Mouse (Mus musculus) cerebellum, adult 18-20 months (tissue): Measurements from ENCODE around the gene Vmn2r25.
"Not testable (repeated sequence)": the region's sequence is repeated elsewhere in the genome, so short reads cannot be mapped to it uniquely, and the experiment has no call there.

Experiments used
- DNase-seq, 2 experiments: peaks; one replicate each; pipeline ENCODE4 v3.0.0; 2021

The Vmn2r25 gene

DNA sequence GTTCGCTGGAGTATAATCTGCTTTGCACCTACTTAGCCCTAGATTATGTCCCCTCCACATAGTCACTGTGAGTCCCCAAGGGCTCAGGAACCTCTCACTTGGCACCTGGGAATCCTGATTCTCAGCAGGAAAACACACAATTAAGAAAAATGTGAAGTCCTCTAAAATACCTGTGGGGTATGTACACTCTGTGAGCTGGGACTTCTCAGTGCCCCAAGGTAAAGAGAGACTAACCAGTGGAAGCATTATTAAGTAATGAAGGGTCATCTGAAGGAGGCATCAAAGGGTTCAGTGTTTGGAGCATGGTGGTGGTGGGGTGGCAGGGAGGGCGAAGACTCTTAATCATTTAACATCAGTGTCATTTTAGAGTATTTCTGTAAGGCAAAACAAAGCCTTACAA is at the start of gene Vmn2r25:
Gene Vmn2r25 (minus strand): TSS at position 101 of the 400 bp plus-strand sequence.
- not testable (repeated sequence) for DNase-seq

DNA sequence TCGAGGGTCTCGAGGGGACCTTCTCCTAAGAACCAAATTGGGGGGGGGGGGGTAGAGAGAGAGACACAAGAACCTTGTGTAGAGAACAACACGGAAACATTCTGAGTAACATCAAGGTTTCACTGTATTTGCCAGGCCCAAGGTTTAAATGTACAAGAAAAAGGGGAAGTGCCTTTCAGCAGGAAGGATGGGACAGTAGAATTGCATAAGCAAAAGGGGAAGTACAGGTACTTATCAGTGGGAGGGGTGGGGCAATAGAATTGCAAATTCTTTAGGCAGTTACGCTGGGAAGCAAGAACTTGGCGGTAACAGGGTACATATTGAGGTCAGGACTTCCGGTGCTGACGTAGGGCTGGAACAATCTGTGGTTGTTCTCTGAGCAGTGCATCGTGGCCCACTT is 33.3 kb downstream of the Vmn2r25 start:
- no peak for DNase-seq

DNA sequence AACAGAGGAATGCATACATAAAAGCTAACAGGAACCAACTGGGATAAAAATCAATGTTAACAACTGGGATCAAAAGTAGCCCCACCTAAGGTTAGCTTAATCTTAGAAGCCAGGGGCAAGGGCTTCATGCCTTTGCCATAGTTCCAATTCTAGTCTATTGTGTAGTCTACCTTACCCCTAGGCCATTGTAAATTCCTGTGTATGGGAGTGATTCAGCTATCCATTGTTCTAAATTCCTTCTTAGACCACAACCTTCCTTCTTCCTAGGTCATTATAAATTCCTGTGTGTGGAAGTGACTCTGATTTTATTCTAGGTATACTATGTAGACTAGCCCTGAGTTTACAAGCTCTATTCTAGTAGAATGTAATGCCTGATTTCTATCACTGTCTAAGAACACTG is 43.0 kb downstream of the Vmn2r25 start:
- not testable (repeated sequence) for DNase-seq

- no peak for DNase-seq
Measured at GRCm38 (mm10) chr6:123793746-123794145, 59.5 kb downstream of the Vmn2r25 start.

- no peak for DNase-seq
Measured at GRCm38 (mm10) chr6:123784857-123785256, 68.4 kb downstream of the Vmn2r25 start.

- DNase-seq, result no peak
Measured at GRCm38 (mm10) chr6:123778579-123778978, 74.7 kb downstream of the Vmn2r25 start, which contains the start of gene Vmn2r24. TSS of gene Vmn2r24 (plus strand) at chr6:123778879.
